Mouse (Mus musculus): ENCODE data around the gene Mmel1. TPM values are rescaled to one million over a fixed set of nuclear protein-coding genes. Genes with fewer than 3 reads are reported as not detected.
A peak's percentile ranks its signal among the peaks of the same experiment; 100 is the strongest.

Gene Mmel1
- polyA plus RNA-seq, 1 experiment from 2014 or later: 0.31 TPM

- Histone ChIP-seq H3K9me3 (no peaks in the 10 kb centered on the region), H3K4me2 (no peak overlapping the region), H3K9ac (no peak overlapping the region), H3K4me3 (no peak overlapping the region), H3K36me3 (replicated peaks) (no peaks in the 10 kb centered on the region), H3K27ac (no peak overlapping the region), H3K27me3 (replicated peaks) (no peaks in the 10 kb centered on the region), H3K4me1 (no peaks in the 10 kb centered on the region; the same call in 1 of the 2 replicates)
- no peak for ATAC-seq (replicated peaks)
- 50% methylated on average over 8 of the region's 8 CpGs for WGBS
Observed at GRCm38 (mm10) chr4:154936542-154937255, 67.3 kb downstream of the Mmel1 start.

- Histone ChIP-seq H3K27me3 (replicated peaks) (no peaks in the 10 kb centered on the region), H3K4me1 (no peaks in the 10 kb centered on the region; the same call in 1 of the 2 replicates), H3K9ac (no peak overlapping the region), H3K27ac (no peak overlapping the region), H3K4me2 (no peak overlapping the region), H3K36me3 (replicated peaks) (no peaks in the 10 kb centered on the region), H3K4me3 (no peak overlapping the region), H3K9me3 (no peaks in the 10 kb centered on the region)
- 93% methylated on average over 1 of the region's 1 CpGs for WGBS
- no peak for ATAC-seq (replicated peaks)
Observed at GRCm38 (mm10) chr4:154937746-154938145, 68.4 kb downstream of the Mmel1 start.

- no peak overlapping the region for H3K9ac ChIP-seq
- no peaks in the 10 kb centered on the region; the same call in 1 of the 2 replicates for H3K4me1 ChIP-seq
- no peaks in the 10 kb centered on the region for H3K36me3 ChIP-seq (replicated peaks)
- H3K4me2 ChIP-seq: no peak overlapping the region
- 94% methylated on average over 2 of the region's 2 CpGs for WGBS
- no peak for ATAC-seq (replicated peaks)
- no peak overlapping the region for H3K27ac ChIP-seq
- no peak overlapping the region for H3K4me3 ChIP-seq
- no peaks in the 10 kb centered on the region for H3K9me3 ChIP-seq
- no peaks in the 10 kb centered on the region for H3K27me3 ChIP-seq (replicated peaks)
Observed at GRCm38 (mm10) chr4:154940156-154940555, 70.8 kb downstream of the Mmel1 start.

- H3K9ac ChIP-seq: no peak overlapping the region
- H3K4me2 ChIP-seq: no peak overlapping the region
- H3K27ac ChIP-seq: no peak overlapping the region
- no peaks in the 10 kb centered on the region for H3K36me3 ChIP-seq (replicated peaks)
- H3K4me1 ChIP-seq: peaks cover 13% of the 10 kb centered on the region
- H3K27me3 ChIP-seq (replicated peaks): no peaks in the 10 kb centered on the region
- H3K9me3 ChIP-seq: no peaks in the 10 kb centered on the region
- 91% methylated on average over 5 of the region's 5 CpGs for WGBS
- no peak for ATAC-seq (replicated peaks)
- H3K4me3 ChIP-seq: no peak overlapping the region
Observed at GRCm38 (mm10) chr4:154941831-154942230, 72.4 kb downstream of the Mmel1 start.

- H3K36me3 ChIP-seq (replicated peaks): no peaks in the 10 kb centered on the region
- H3K9me3 ChIP-seq: no peaks in the 10 kb centered on the region
- H3K9ac ChIP-seq: no peak overlapping the region
- peaks cover 13% of the 10 kb centered on the region for H3K4me1 ChIP-seq
- H3K4me3 ChIP-seq: no peak overlapping the region
- H3K4me2 ChIP-seq: no peak overlapping the region
- H3K27ac ChIP-seq: no peak overlapping the region
- H3K27me3 ChIP-seq (replicated peaks): no peaks in the 10 kb centered on the region
- 88% methylated on average over 10 of the region's 10 CpGs for WGBS
- ATAC-seq (replicated peaks): no peak
Observed at GRCm38 (mm10) chr4:154942632-154943322, 73.4 kb downstream of the Mmel1 start.

- no peak overlapping the region for H3K4me2 ChIP-seq
- no peak for ATAC-seq (replicated peaks)
Observed at GRCm38 (mm10) chr4:154943323-154944039, 74.1 kb downstream of the Mmel1 start.

GRCm38 (mm10) chr4:154944121-154944590 lies 74.8 kb downstream of the Mmel1 start:
- 16% methylated on average over 2 of the region's 2 CpGs for WGBS
- peaks cover 18% of the 10 kb centered on the region for H3K4me1 ChIP-seq
- no peaks in the 10 kb centered on the region for H3K9me3 ChIP-seq
- no peaks in the 10 kb centered on the region for H3K36me3 ChIP-seq (replicated peaks)
- H3K27ac ChIP-seq: no peak overlapping the region
- no peak overlapping the region for H3K9ac ChIP-seq
- H3K4me3 ChIP-seq: no peak overlapping the region
- peak; percentile 40 for ATAC-seq (replicated peaks)
- no peak overlapping the region for H3K4me2 ChIP-seq
- H3K27me3 ChIP-seq (replicated peaks): no peaks in the 10 kb centered on the region

More at GRCm38 (mm10) chr4:154943323-154944039, 74.1 kb downstream of the Mmel1 start:
- no peak overlapping the region for H3K27ac ChIP-seq
- 92% methylated on average over 6 of the region's 6 CpGs for WGBS
- peaks cover 18% of the 10 kb centered on the region for H3K4me1 ChIP-seq
- H3K9me3 ChIP-seq: no peaks in the 10 kb centered on the region
- no peaks in the 10 kb centered on the region for H3K27me3 ChIP-seq (replicated peaks)
- no peak overlapping the region for H3K9ac ChIP-seq
- H3K4me3 ChIP-seq: no peak overlapping the region
- H3K36me3 ChIP-seq (replicated peaks): no peaks in the 10 kb centered on the region

Other genes starting within 250 kb of the Mmel1 start
- 11.2 and 11.5 TPM in 2 replicates for gene Prdm16, start 232.7 kb upstream of the Mmel1 start, polyA plus RNA-seq (2015; fragmentation: Nextera tagmentation; extraction: Ambion mirVana)
- gene Actrt2, start 201.7 kb upstream of the Mmel1 start, polyA plus RNA-seq (2015; fragmentation: Nextera tagmentation; extraction: Ambion mirVana): not detected in 2 replicates
- gene Ttc34, start 32.1 kb upstream of the Mmel1 start, polyA plus RNA-seq (2015; fragmentation: Nextera tagmentation; extraction: Ambion mirVana): 1.6 and 1.7 TPM in 2 replicates
- 56.1 and 62.6 TPM in 2 replicates for gene Fam213b, start 29.6 kb downstream of the Mmel1 start, polyA plus RNA-seq (2015; fragmentation: Nextera tagmentation; extraction: Ambion mirVana)
- gene Tnfrsf14, start 59.0 kb downstream of the Mmel1 start, polyA plus RNA-seq (2015; fragmentation: Nextera tagmentation; extraction: Ambion mirVana): 0.19 and 0.28 TPM in 2 replicates
- gene Hes5, start 91.3 kb downstream of the Mmel1 start, polyA plus RNA-seq (2015; fragmentation: Nextera tagmentation; extraction: Ambion mirVana): 116 and 149 TPM in 2 replicates
- 44.3 and 44.9 TPM in 2 replicates for gene Pank4, start 94.5 kb downstream of the Mmel1 start, polyA plus RNA-seq (2015; fragmentation: Nextera tagmentation; extraction: Ambion mirVana)
- 20.1 and 23.0 TPM in 2 replicates for gene Plch2, start 187.2 kb downstream of the Mmel1 start, polyA plus RNA-seq (2015; fragmentation: Nextera tagmentation; extraction: Ambion mirVana)
- gene Pex10, start 197.4 kb downstream of the Mmel1 start, polyA plus RNA-seq (2015; fragmentation: Nextera tagmentation; extraction: Ambion mirVana): 21.9 and 22.7 TPM in 2 replicates
- 111 and 115 TPM in 2 replicates for gene Rer1, start 216.8 kb downstream of the Mmel1 start, polyA plus RNA-seq (2015; fragmentation: Nextera tagmentation; extraction: Ambion mirVana)
- gene Morn1, start 217.0 kb downstream of the Mmel1 start, polyA plus RNA-seq (2015; fragmentation: Nextera tagmentation; extraction: Ambion mirVana): 8.2 and 8.9 TPM in 2 replicates

All from midbrain, embryonic 15.5 days (tissue).